Mouse (Mus musculus): ENCODE results near the gene Inpp5d.

The Inpp5d gene

GRCm38 (mm10) chr1:87620211-87620668, at the start of gene Inpp5d:
Gene Inpp5d, plus strand, starts transcription at chr1:87620312.
- no peak for DNase-seq (ENCODE audit: low spot score)

- no peak for DNase-seq (ENCODE audit: low spot score)
These were observed 46.9 kb upstream of the Inpp5d start for GRCm38 (mm10) chr1:87573261-87573660.

GRCm38 (mm10) chr1:87573800-87574215, 46.3 kb upstream of the Inpp5d start, which contains the start of gene Ngef:
Gene Ngef, minus strand, starts transcription at chr1:87573870.
- DNase-seq (ENCODE audit: low spot score) = peak; percentile 45

- no peak for DNase-seq (ENCODE audit: low spot score)
These were observed 45.8 kb upstream of the Inpp5d start for GRCm38 (mm10) chr1:87574353-87574752.

- peak; percentile 67 for DNase-seq (ENCODE audit: low spot score)
These were observed 45.3 kb upstream of the Inpp5d start for GRCm38 (mm10) chr1:87574785-87575184.

GRCm38 (mm10) chr1:87578965-87579364, 41.1 kb upstream of the Inpp5d start:
- no peak for DNase-seq (ENCODE audit: low spot score)

GRCm38 (mm10) chr1:87580824-87581223, 39.3 kb upstream of the Inpp5d start:
- no peak for DNase-seq (ENCODE audit: low spot score)

GRCm38 (mm10) chr1:87589162-87589561, 30.9 kb upstream of the Inpp5d start:
- no peak for DNase-seq (ENCODE audit: low spot score)

- no peak for DNase-seq (ENCODE audit: low spot score)
These were observed 30.1 kb upstream of the Inpp5d start for GRCm38 (mm10) chr1:87589980-87590379.

- no peak for DNase-seq (ENCODE audit: low spot score)
These were observed 25.9 kb upstream of the Inpp5d start for GRCm38 (mm10) chr1:87594261-87594660.

GRCm38 (mm10) chr1:87594671-87595070, 25.4 kb upstream of the Inpp5d start:
- DNase-seq (ENCODE audit: low spot score) = no peak

- DNase-seq (ENCODE audit: low spot score) = no peak
These were observed 19.6 kb upstream of the Inpp5d start for GRCm38 (mm10) chr1:87600533-87600932.

- DNase-seq (ENCODE audit: low spot score) = no peak
These were observed 18.3 kb upstream of the Inpp5d start for GRCm38 (mm10) chr1:87601801-87602200.

GRCm38 (mm10) chr1:87603389-87603788, 16.7 kb upstream of the Inpp5d start:
- DNase-seq (ENCODE audit: low spot score) = no peak

GRCm38 (mm10) chr1:87605296-87605695, 14.8 kb upstream of the Inpp5d start:
- DNase-seq (ENCODE audit: low spot score) = no peak

GRCm38 (mm10) chr1:87607385-87608091, 12.6 kb upstream of the Inpp5d start:
- DNase-seq (ENCODE audit: low spot score) = no peak

- no peak for DNase-seq (ENCODE audit: low spot score)
These were observed 11.6 kb upstream of the Inpp5d start for GRCm38 (mm10) chr1:87608416-87609046.

- no peak for DNase-seq (ENCODE audit: low spot score)
These were observed 5.4 kb upstream of the Inpp5d start for GRCm38 (mm10) chr1:87614576-87615295.

GRCm38 (mm10) chr1:87620693-87621092, 581 bp downstream of the Inpp5d start:
- DNase-seq (ENCODE audit: low spot score) = no peak

GRCm38 (mm10) chr1:87621146-87621857, 1.2 kb downstream of the Inpp5d start:
- DNase-seq (ENCODE audit: low spot score) = no peak

GRCm38 (mm10) chr1:87621858-87622279, 1.8 kb downstream of the Inpp5d start:
- DNase-seq (ENCODE audit: low spot score) = no peak
